Mouse (Mus musculus) CH12.LX (cell line): ENCODE measurements around the gene Ttf2. TPM values are rescaled to one million over a fixed set of nuclear protein-coding genes. Genes with fewer than 3 reads are reported as not detected.

Experiments used
- DNase-seq: peaks from one replicate; pipeline ENCODE4 v3.0.0-alpha.2; 2013; ENCODE audit errors: extremely low read depth
- H3K27ac ChIP-seq: 2 replicates; pipeline ENCODE4 v1.5.1; 2012; ENCODE audit warnings: low read depth, mild to moderate bottlenecking, control low read depth, moderate library complexity; ENCODE audit not compliant: insufficient read depth
- H3K27me3 ChIP-seq: replicated peaks from 2 replicates; pipeline ENCODE3; 2012; ENCODE audit warnings: inconsistent platforms
- H3K36me3 ChIP-seq, 2 experiments: replicated peaks in 1 of 2; 2 replicates each; pipeline versions ENCODE3 to v1.6.1; 2012; ENCODE audit warnings: inconsistent platforms in 1 of 2, low read length in 1 of 2, mild to moderate bottlenecking in 1 of 2, mixed read lengths in 1 of 2, moderate library complexity in 1 of 2; ENCODE audit not compliant: control insufficient read depth in 1 of 2, insufficient read depth in 1 of 2
- H3K4me1 ChIP-seq, 2 experiments: 2 replicates each; pipeline ENCODE4 v1.6.1; 2012; ENCODE audit warnings: inconsistent platforms in 1 of 2, moderate library complexity in 1 of 2; ENCODE audit not compliant: insufficient read depth in 2 of 2, control insufficient read depth in 1 of 2
- H3K4me2 ChIP-seq: 2 replicates; pipeline ENCODE4 v1.6.1; 2012; ENCODE audit warnings: low read depth, mild to moderate bottlenecking, control low read depth; ENCODE audit not compliant: poor library complexity, insufficient read depth, severe bottlenecking
- H3K4me3 ChIP-seq, 3 experiments: fragments of 150-350 bp in 1 of 3; sonication (generic) in 1 of 3; replicated peaks in 1 of 3; 2 replicates each; pipeline versions ENCODE3 to v1.5.1; 2011 to 2012; ENCODE audit warnings: low read depth in 2 of 3, low read length in 2 of 3, mild to moderate bottlenecking in 2 of 3, moderate library complexity in 2 of 3, control low read depth in 1 of 3, improper control_type of control experiment in 1 of 3, inconsistent platforms in 1 of 3, mixed read lengths in 1 of 3; ENCODE audit not compliant: poor library complexity in 1 of 3
- H3K79me2 ChIP-seq: replicated peaks from 2 replicates; pipeline ENCODE4 v1.6.1; 2012; ENCODE audit warnings: mild to moderate bottlenecking, moderate library complexity; ENCODE audit not compliant: control insufficient read depth, poor library complexity, insufficient read depth, severe bottlenecking; ENCODE audit errors: extremely low read depth
- H3K9ac ChIP-seq: 2 replicates; pipeline ENCODE4 v1.6.1; 2012; ENCODE audit warnings: low read depth, mild to moderate bottlenecking, control low read depth, moderate library complexity; ENCODE audit not compliant: insufficient read depth
- H3K9me3 ChIP-seq: replicated peaks from 2 replicates; pipeline ENCODE3; 2012; ENCODE audit warnings: low read length, inconsistent platforms, mixed read lengths
- BHLHE40 ChIP-seq: IDR thresholded peaks from 2 replicates; pipeline ENCODE4 v1.6.1; 2011; ENCODE audit warnings: mild to moderate bottlenecking, low read depth, low read length, improper control_type of control experiment
- CTCF ChIP-seq, 2 experiments: IDR thresholded peaks in 1 of 2; conservative IDR thresholded peaks in 1 of 2; 2 replicates each; pipeline ENCODE4 v1.5.1; 2011 to 2012; ENCODE audit warnings: low read depth in 2 of 2, low read length in 2 of 2, improper control_type of control experiment in 1 of 2, inconsistent platforms in 1 of 2, mild to moderate bottlenecking in 1 of 2, moderate library complexity in 1 of 2
- E2F4 ChIP-seq: IDR thresholded peaks from 2 replicates; pipeline ENCODE4 v1.6.1; 2011; ENCODE audit warnings: low read depth, low read length, improper control_type of control experiment; ENCODE audit not compliant: insufficient replicate concordance
- ETS1 ChIP-seq: conservative IDR thresholded peaks from 2 replicates; pipeline ENCODE4 v1.6.1; 2012; ENCODE audit warnings: low read depth, mild to moderate bottlenecking, inconsistent platforms, low read length, improper control_type of control experiment, moderate library complexity
- HCFC1 ChIP-seq: IDR thresholded peaks from 2 replicates; pipeline ENCODE4 v1.6.1; 2012; ENCODE audit warnings: low read depth, mild to moderate bottlenecking, inconsistent platforms, low read length, improper control_type of control experiment
- JUN ChIP-seq: IDR thresholded peaks from 2 replicates; pipeline ENCODE4 v1.6.1; 2011; ENCODE audit warnings: low read depth, mild to moderate bottlenecking, low read length, improper control_type of control experiment, moderate library complexity; ENCODE audit not compliant: insufficient read depth
- JUND ChIP-seq: conservative IDR thresholded peaks from 2 replicates; pipeline ENCODE4 v1.6.1; 2011; ENCODE audit warnings: low read depth, low read length, improper control_type of control experiment
- KAT2A ChIP-seq: IDR thresholded peaks from 2 replicates; pipeline ENCODE4 v1.6.1; 2012; ENCODE audit warnings: low read length, improper control_type of control experiment, inconsistent platforms; ENCODE audit not compliant: insufficient replicate concordance
- MAFK ChIP-seq: IDR thresholded peaks from 2 replicates; pipeline ENCODE4 v1.6.1; 2011; ENCODE audit warnings: low read length, improper control_type of control experiment; ENCODE audit not compliant: insufficient replicate concordance
- MAX ChIP-seq: IDR thresholded peaks from 2 replicates; pipeline ENCODE4 v1.6.1; 2011; ENCODE audit warnings: low read length, improper control_type of control experiment
- MAZ ChIP-seq: IDR thresholded peaks from 2 replicates; pipeline ENCODE4 v1.6.1; 2012; ENCODE audit warnings: low read depth, mild to moderate bottlenecking, inconsistent platforms, low read length, improper control_type of control experiment, moderate library complexity
- MEF2A ChIP-seq: IDR thresholded peaks from 2 replicates; pipeline ENCODE4 v1.6.1; 2014; ENCODE audit warnings: low read depth, mild to moderate bottlenecking, inconsistent platforms, low read length, improper control_type of control experiment, borderline replicate concordance
- MYC ChIP-seq: IDR thresholded peaks from 2 replicates; pipeline ENCODE4 v1.6.1; 2011; ENCODE audit warnings: low read depth, mild to moderate bottlenecking, improper control_type of control experiment, low read length
- NELFE ChIP-seq: IDR thresholded peaks from 2 replicates; pipeline ENCODE4 v1.6.1; 2011; ENCODE audit warnings: low read depth, low read length, improper control_type of control experiment
- NRF1 ChIP-seq: IDR thresholded peaks from 2 replicates; pipeline ENCODE4 v1.6.1; 2014; ENCODE audit warnings: low read depth, mild to moderate bottlenecking, inconsistent platforms, low read length, improper control_type of control experiment, moderate library complexity
- PAX5 ChIP-seq: IDR thresholded peaks from 2 replicates; pipeline ENCODE4 v1.6.1; 2012; ENCODE audit warnings: low read length, inconsistent platforms, mixed read lengths
- POLR2AphosphoS2 ChIP-seq: IDR thresholded peaks from 2 replicates; pipeline ENCODE4 v1.6.1; 2011; ENCODE audit warnings: low read depth, low read length, improper control_type of control experiment
- RAD21 ChIP-seq: IDR thresholded peaks from 2 replicates; pipeline ENCODE4 v1.6.1; 2011; ENCODE audit warnings: low read depth, mild to moderate bottlenecking, low read length, improper control_type of control experiment, moderate library complexity
- SIN3A ChIP-seq: IDR thresholded peaks from 2 replicates; pipeline ENCODE4 v1.6.1; 2012; ENCODE audit warnings: low read length, improper control_type of control experiment, inconsistent platforms
- SMC3 ChIP-seq: IDR thresholded peaks from 2 replicates; pipeline ENCODE4 v1.6.1; 2011; ENCODE audit warnings: low read depth, low read length, improper control_type of control experiment
- TBP ChIP-seq: conservative IDR thresholded peaks from 2 replicates; pipeline ENCODE4 v1.6.1; 2011; ENCODE audit warnings: low read depth, low read length, improper control_type of control experiment
- USF2 ChIP-seq: conservative IDR thresholded peaks from 2 replicates; pipeline ENCODE4 v1.6.1; 2011; ENCODE audit warnings: low read depth, low read length, improper control_type of control experiment
- ZC3H11A ChIP-seq: IDR thresholded peaks from 2 replicates; pipeline ENCODE4 v1.6.1; 2012; ENCODE audit warnings: low read depth, mild to moderate bottlenecking, inconsistent platforms, low read length, improper control_type of control experiment
- dilution Hi-C: fragments of 300-500 bp; cut with MboI; formaldehyde crosslinking; loops from 2 replicates; pipeline ENCODE4 v1.14.3; 2020; ENCODE audit warnings: low sequenced_read_pairs; ENCODE audit not compliant: extremely low pct_unique_long_range_greater_than_20kb, extremely low pct_ligation_motif_present
- in situ Hi-C: fragments of 300-500 bp; cut with MboI; formaldehyde crosslinking; loops from 3 replicates; pipeline ENCODE4 v1.14.3; 2019; ENCODE audit warnings: low sequenced_read_pairs, low pct_ligation_motif_present, low pct_unique_long_range_greater_than_20kb, mixed read lengths
- polyA plus RNA-seq: library from polyadenylated mRNA; unstranded; fragments of >175 nt; gene quantifications from 2 replicates; pipeline ENCODE4 v1.2.1, GENCODE M21; 2012; ENCODE audit warnings: low read depth; ENCODE audit not compliant: insufficient read length
- total RNA-seq, 2 experiments: library from RNA; depleted of rRNA; stranded (reverse); fragments of 300-350 nt in 1 of 2; fragments of >200 nt in 1 of 2; gene quantifications; 2 replicates each; pipeline ENCODE4 v1.2.3; 2012 to 2014

Gene Ttf2
- total and polyA plus RNA-seq, 3 experiments, result 27.2 to 34.0 (median 29.7) TPM

DNA sequence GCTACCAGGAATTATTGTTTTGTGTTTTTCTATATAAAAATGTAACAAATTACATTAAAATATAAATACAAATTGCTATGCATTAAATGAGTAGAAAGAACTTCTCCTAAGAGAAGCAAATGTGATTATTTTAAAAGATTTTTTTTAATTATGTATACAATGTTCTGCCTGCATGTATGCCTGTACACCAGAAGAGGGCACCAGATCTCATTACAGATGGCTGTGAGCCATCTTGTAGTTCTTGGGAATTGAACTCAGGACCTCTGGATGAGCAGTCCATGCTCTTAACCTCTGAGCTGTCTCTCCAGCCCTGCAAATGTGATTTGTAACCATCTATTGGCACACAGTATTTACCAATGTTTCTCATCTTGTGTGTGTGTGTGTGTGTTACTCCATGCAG lies 14.8 kb downstream of the Ttf2 start:
- no peaks in the 10 kb centered on the region for H3K4me1 ChIP-seq
- peak; percentile 20 for DNase-seq
- peaks cover 69 to 96% of the 10 kb centered on the region in 2 experiments for H3K36me3 ChIP-seq

DNA sequence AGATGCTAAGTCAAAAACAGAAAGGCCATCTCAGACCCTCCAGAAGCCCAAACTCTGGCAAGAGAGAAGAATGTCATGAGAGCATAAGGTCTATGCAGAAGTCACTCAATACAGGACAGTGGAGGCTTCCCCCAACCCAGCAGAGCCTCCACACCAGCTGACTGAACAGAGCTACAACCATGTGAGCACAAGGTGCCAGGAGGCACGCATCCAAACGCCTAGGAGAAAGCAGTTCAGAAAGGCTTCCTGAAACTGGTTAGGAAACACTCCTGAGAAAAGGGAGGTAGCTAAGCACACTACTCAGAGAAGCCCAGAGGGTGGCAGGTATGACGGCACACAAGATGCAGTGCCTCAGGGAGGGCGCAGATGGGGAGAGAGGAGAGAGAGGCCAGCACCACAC lies 17.9 kb downstream of the Ttf2 start:
- dilution Hi-C loops (no loop called here), in situ Hi-C loops (loop anchor here (25.0 kb wide), 1 partner anchor 861 kb away; no protein-coding TSS in a partner anchor)
- peaks cover 66 to 94% of the 10 kb centered on the region in 2 experiments for H3K36me3 ChIP-seq

More for the DNA sequence above, 14.8 kb downstream of the Ttf2 start:
- Histone ChIP-seq H3K4me2 (no peak overlapping the region), H3K9me3 (no peaks in the 10 kb centered on the region), H3K27me3 (no peaks in the 10 kb centered on the region), H3K79me2 (no peaks in the 10 kb centered on the region), H3K9ac (no peak overlapping the region), H3K27ac (no peak overlapping the region), H3K4me3 (no peak overlapping the region)
- in situ Hi-C loops (loop anchor here (25.0 kb wide), 1 partner anchor 858 kb away; no protein-coding TSS in a partner anchor), dilution Hi-C loops (no loop called here)
- no peak for TF ChIP-seq PAX5
- TF ChIP-seq NELFE, result no peak
- no peak for TF ChIP-seq JUND
- no peak for TF ChIP-seq E2F4
- no peak for TF ChIP-seq USF2
- TF ChIP-seq SMC3, result peak; percentile 26; the same call in 1 of the 2 replicates
- TF ChIP-seq MAZ, result no peak
- TF ChIP-seq MEF2A, result no peak
- TF ChIP-seq CTCF (conservative IDR thresholded peaks at IDR 0.05 in 1 of 2, IDR thresholded peaks at IDR 0.05 in 1 of 2; ENCODE audit: low read depth in 2 of 2, low read length in 2 of 2), result peak; percentile 36 to 45; a peak in 3 of 4 replicates
- TF ChIP-seq MYC, result no peak
- no peak for TF ChIP-seq BHLHE40
- no peak for TF ChIP-seq NRF1
- peak; percentile 3 for TF ChIP-seq RAD21
- TF ChIP-seq JUN, result no peak
- no peak for TF ChIP-seq HCFC1

More for the DNA sequence above, 17.9 kb downstream of the Ttf2 start:
- Histone ChIP-seq H3K4me1 (no peaks in the 10 kb centered on the region), H3K9me3 (no peaks in the 10 kb centered on the region), H3K9ac (no peak overlapping the region), H3K27me3 (no peaks in the 10 kb centered on the region), H3K27ac (no peak overlapping the region), H3K4me2 (no peak overlapping the region), H3K4me3 (no peak overlapping the region), H3K79me2 (0 out of 2 replicates have a peak, but pooled peaks cover 2% of the 10 kb centered on the region)
- TF ChIP-seq ZC3H11A (no peak), CTCF (conservative IDR thresholded peaks at IDR 0.05 in 1 of 2, IDR thresholded peaks at IDR 0.05 in 1 of 2; ENCODE audit: low read depth in 2 of 2, low read length in 2 of 2) (no peak), SMC3 (no peak), SIN3A (no peak), POLR2AphosphoS2 (no peak), TBP (no peak), JUND (no peak), MYC (no peak), E2F4 (no peak), PAX5 (no peak), NELFE (no peak), MAX (no peak), KAT2A (no peak), ETS1 (no peak), MAFK (no peak)
- no peak for DNase-seq
